Mouse (Mus musculus): ENCODE results near the gene Tmem86b.

The Tmem86b gene

DNA sequence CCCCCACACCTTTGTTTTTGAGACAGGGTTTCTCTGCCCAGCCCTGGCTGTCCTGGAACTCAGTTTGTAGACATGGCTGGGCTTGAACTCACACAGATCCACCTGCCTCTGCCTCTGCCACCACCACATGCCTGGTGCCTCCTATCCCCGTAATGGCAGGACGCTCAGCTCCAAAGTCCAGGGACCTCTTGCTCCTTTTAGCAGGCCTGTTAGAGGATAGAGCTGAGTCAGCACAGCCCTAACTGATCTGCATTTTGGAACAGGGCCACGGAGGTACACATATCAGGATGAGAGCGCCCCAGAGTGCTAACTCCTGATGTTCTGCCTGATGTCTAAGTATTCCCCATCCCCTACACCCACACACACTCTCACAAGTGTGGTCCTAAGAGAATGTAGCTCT, at the start of gene Tmem86b:
Tmem86b (minus strand) TSS at position 392 of the 400 bp plus-strand sequence.
- peak; percentile 55 for DNase-seq

DNA sequence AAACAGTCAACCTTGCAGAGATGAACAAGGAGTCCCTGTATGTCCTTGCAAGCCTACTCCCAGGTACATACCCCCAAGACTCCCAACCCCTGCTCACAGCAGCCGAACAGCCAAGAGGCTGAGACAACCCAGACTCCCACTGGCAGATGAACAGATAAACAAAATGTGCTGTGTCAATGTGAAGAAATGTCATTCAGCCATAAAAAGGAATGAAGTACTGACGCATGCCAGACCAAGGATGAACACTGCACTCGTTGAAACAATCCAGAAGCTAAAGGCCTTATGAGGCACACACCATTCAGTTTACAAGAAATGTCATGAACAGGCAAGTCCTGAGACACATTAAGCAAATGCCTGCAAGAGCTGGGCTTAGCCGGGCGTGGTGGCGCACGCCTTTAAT, 44.0 kb upstream of the Tmem86b start:
- DNase-seq = no peak

DNA sequence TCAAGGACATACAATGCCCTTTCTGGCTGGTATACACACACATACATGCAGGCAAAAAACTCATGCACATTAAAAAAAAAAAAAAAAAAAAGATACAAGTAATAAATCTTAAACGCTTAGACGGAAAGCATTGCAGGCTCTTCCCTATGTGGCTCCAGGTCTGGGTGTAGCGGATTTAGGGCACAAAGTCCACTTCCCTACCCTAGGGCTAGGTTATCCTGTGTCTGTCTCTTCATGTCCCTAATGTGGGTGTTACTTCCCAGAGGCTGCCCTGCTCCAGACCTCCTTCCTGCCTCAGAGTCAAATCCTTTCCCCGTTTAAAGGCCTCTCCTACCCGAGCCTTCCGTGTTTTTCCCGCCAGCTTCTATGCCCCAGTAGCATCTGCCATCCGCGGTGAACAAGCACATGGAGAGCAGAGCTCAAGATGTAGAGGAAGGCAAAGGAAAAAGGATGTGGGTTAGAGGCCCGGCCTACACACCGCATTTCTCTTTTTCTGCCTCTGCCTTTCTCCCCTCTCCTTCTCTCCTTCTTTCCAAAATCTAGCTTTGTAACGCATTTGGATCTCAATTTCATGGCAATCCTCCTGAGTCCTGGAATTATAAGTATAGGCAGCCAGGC, 43.0 kb upstream of the Tmem86b start:
- no peak for DNase-seq

DNA sequence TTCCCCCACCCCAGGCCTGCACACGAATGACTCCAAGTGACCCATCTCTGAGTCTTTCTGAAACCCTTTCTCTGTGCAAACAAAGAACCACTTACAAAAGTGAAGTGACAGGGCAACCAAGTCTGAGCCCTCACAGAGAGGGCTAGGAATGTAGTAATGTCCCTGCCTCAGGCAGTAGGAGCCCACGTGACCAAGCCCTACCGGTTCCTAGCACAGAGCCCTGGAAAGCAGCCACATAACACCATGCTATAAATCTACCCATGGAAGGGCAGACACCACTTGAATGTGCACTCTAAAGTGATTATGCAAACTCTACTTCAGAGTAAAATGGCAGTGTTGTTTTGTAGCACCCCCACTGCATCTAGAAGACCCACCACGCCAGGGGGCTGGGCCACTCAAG, 40.7 kb upstream of the Tmem86b start:
- peak; percentile 34 for DNase-seq

DNA sequence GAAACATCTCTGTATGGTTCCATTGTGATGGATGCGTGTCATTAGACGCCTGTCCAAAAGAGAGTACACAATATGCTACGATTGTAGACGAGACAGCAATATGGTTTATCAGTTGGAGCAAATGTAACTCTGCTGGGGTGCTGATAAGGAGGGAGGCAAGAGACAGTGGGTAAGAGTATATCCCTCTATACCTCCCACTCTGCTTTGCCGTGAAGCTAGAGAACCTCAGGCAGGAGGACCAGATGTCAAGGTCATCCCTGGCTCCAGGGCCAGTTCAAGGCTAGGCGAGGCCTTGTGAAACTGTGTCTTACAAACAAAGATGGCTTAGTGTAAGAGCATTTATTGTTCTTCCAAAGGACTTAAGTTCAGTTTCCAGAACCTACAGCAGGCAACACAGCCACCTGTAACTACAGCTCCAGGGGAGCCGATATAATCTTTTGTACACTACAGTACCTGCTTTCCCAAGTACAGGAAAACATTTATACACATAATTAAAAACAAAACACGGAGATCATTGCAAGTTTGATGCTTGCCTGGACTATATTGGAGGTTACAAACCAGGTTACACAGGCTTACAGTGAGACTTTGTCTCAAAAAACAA, 39.5 kb upstream of the Tmem86b start:
- no peak for DNase-seq

GRCm38 (mm10) chr7:4669156-4669555, 37.9 kb upstream of the Tmem86b start:
- no peak for DNase-seq

GRCm38 (mm10) chr7:4668506-4668905, 37.3 kb upstream of the Tmem86b start:
- no peak for DNase-seq

- no peak for DNase-seq
Measured at GRCm38 (mm10) chr7:4666871-4667270, 35.6 kb upstream of the Tmem86b start.

DNA sequence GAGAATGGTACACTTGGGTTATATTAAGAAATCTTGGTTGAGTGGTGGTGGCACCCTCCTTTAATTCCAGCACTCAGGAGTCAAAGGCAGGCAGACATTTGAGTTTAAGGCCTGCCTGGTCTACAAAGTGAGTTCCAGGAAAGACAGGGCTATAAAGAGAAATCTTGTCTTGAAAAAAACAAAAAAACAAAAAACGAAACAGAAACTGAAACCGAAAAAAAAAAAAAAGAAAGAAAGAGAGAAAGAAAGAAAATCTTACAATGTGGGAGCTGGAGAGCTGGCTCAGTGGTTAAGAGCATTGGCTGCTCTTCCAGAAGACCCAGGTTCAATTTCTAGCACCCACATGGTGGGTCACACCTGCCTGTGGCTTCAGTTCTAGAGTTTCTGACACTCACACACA, 32.5 kb upstream of the Tmem86b start:
- no peak for DNase-seq

DNA sequence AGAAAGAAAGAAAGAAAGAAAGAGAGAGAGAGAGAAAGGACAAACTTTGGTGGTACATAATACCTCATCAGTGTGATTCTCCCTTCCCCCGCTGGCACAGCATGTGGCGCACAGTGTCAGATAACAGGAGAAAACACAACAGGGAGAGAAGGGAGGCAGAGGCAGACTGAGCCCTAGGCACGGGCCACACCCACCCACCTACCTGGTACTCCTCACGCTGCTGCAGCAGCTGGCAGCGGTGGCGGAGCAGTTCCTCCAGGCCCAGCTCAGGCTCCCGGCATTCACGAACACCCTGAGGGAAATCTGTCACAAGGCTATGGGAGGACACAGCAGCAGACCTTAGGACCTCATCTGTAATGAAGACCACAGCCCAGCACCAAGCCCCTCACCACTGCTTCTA, 32.0 kb upstream of the Tmem86b start:
- no peak for DNase-seq

DNA sequence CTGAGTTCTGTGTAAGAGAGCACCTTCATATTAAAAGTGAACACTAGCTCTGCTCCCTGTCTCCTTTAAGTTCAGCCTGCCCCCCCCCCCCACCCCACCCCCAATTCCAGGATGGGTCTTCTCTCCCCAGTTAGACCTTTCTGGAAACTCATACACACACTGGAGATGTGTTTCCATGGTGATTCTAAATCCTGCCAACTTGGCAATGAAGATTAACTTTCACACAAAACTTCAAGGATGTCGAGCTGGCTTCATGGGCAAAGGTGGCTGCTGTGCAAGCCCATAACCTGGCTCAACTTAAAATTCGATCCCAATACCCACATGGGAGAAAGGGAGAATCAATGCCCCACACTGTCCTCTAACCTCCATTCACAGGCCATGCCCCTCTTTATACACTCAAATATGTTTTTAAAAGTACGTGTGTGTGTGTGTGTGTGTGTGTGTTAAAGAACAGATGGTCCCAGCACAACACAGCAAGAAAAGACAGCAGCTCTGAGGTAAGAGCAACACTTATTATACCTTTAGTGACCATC, 28.8 kb upstream of the Tmem86b start:
- DNase-seq = no peak

- DNase-seq = peak; percentile 97
Measured at GRCm38 (mm10) chr7:4658912-4659551, 27.8 kb upstream of the Tmem86b start, which contains the start of gene Ppp6r1. Gene Ppp6r1, minus strand, starts transcription at chr7:4659019.

GRCm38 (mm10) chr7:4658128-4658907, 27.1 kb upstream of the Tmem86b start:
- peak; percentile 43 for DNase-seq

DNA sequence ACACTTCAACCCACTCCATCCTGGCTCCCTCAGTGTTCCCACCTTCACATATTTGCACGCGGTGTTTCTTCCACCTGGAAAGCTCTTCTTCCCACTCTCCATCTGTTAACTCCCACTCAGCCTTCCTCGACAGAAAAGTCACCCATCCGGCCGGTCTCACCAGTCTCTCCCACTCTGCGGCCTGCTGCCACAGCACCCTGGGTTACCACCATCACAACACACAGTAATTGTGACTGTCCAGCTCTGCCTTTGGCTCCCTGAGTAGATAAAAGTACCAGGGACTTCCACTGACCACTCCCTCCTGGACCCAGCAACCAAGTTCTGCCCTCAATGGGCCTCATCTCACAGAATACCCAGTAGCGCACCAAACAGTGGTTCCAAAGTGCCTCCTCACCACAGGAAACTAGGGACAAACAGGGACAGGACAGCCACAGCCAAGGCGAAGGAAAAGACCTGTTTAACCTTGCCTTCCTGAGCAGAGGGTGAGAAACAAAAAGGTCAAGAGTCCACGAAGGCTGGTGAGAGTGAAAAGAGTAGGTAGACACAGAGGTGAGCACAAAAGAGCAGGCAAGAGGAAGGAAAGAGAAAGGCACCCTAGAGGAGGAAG, 26.4 kb upstream of the Tmem86b start:
- DNase-seq = no peak

DNA sequence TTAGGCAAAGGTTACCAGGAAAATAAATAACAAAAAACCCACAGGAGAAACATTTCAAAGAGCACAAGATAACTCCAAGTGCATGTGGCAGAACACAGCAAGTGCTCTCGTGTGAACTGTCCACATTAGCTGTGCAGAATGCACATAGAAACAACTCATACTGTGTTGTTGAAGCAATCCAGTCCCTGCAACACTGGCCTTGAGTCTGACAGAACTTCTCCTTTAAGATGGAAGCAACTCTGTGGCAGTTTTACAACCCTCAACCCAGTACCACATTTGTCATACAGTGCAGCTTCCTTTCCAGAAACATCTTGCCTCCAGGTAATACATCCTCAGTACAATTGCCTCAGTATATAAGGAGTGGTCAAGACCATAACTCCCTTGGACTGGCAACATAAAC, 25.6 kb upstream of the Tmem86b start:
- no peak for DNase-seq

GRCm38 (mm10) chr7:4655916-4656315, 24.7 kb upstream of the Tmem86b start:
- DNase-seq = no peak

DNA sequence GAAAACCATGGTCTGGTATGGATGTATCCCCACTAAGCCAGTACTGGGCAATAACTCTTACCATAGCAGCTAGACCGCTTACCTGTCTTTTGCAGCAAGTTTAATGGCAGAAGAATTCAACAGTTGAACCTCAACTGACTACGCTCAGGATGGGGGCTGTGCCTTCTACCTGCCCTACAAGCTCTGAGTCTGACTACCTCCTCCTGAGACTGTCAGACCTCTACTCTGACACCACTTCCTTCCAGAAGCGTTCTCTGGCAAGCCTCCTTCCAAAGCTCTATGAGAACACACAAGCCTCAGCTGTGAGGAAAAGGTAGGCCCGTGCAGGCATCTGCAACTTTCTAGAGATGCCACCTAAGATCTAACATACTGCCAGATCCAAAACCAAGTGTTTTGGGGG, 24.2 kb upstream of the Tmem86b start:
- DNase-seq = no peak

DNA sequence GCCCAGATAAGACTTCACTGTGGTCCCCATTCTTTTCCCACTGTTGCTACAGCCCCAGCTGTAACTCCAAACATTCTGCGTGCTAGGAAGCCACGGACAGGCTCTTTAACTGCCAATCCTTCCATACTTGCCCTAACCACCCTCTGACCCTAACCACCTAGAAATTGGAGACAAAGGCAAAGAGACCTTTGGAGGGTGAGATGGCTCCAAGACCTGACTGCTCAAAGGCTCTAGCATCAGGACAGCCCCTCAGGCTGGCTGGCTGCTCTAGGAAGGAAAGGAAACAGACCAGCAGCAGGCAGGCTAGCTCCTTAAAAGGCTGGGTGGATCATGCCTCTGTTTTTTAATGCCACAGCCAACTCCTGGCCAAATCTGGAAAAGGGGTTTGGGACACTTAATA, 23.0 kb upstream of the Tmem86b start:
- DNase-seq = no peak

- no peak for DNase-seq
Measured at GRCm38 (mm10) chr7:4653780-4654179, 22.6 kb upstream of the Tmem86b start.

GRCm38 (mm10) chr7:4653351-4653750, 22.1 kb upstream of the Tmem86b start:
- DNase-seq = no peak

DNA sequence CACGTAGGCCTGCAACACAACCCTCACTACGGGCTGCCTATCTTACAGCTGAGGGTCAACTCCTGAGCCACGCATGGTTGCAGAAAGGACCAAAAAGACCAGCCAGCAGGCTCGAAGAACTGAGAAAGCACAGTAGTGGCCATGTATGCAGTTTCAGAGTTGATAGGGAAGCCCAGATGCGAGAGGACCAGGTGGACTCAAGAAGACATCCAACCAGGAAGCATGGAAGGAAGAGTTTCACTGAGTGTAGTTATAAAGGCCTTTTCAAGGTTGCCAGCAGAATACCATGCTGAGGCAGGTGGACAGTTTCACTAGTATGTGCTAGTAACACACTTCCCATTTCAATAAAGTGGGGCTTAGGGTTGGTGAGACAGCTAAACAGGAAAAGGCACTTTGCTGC, 21.5 kb upstream of the Tmem86b start:
- DNase-seq = no peak

DNA sequence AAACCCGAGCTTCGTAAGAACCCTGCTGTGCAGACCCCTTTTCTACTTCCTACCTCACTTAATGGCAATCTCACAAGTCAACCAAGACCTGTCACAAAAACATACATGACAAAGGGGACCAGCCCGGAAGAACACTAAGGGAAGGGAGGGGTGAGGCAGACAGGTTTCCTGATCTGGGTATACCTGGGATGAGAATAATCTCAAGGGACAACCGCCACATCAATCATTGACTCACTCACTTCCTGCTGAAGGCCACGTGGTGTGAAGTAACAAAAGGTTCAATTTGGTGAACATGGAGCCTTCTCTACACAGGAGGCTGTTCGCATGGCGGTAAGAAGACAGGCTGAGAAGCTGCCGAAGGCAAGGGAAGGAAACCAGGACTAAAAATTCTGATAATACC, 20.4 kb upstream of the Tmem86b start:
- DNase-seq = no peak

DNA sequence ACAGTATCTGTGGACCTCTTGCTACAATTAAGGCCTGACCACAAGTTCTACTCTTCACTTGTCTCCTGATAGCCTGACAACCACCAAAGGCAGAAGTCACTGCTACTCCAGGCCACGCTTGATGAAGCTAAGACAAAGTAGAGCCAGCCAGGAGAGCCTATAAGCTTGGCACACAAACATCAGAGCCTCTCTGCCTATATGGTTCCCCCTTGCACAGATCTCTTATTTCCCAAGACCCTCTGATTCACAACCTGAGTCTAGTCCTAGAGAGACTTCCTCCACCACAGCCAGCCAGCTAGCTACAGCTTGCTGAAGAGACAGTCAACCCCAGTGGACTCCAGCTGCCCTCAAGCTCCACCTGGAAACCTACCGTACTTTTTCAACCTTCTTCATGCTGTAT, 16.8 kb upstream of the Tmem86b start:
- no peak for DNase-seq

Data from kidney, adult 18-20 months (tissue).